Mouse (Mus musculus): ENCODE results near the gene Ldlrad3. TPM values are rescaled to one million over a fixed set of nuclear protein-coding genes. Genes with fewer than 3 reads are reported as not detected.

The Ldlrad3 gene
- polyA plus RNA-seq, 1 experiment from 2014 or later: 4.6 TPM

DNA sequence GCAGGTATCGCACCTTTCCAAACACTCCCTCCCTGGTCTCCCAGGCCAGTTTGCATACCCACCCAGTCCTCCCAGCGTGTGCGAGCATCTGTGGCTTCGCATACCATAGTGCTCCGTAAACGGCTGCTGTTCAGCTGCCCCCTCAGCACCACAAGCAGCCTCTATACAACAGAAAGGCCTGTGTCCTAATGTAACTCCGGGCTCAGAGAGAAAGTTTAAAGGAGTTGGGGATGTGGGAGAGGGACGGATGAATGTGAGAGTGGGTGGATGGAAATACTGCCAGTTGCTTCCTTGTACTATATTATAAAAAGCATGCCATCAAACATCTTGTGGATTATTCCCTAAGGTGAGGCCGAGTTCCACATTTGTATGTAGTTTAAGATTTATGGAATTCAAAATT, 59.0 kb downstream of the Ldlrad3 start:
- no peak overlapping the region for H3K4me3 ChIP-seq (ENCODE audit: low read depth, low read length)
- no peak overlapping the region for H3K9ac ChIP-seq (replicated peaks)
- TF ChIP-seq CTCF (IDR thresholded peaks at IDR 0.05; ENCODE audit: low read depth): no peak
- TF ChIP-seq EP300 (IDR thresholded peaks at IDR 0.05; ENCODE audit: low read depth): no peak
- H3K27me3 ChIP-seq (ENCODE audit: insufficient read depth, low read length): no peaks in the 10 kb centered on the region
- no peaks in the 10 kb centered on the region for H3K36me3 ChIP-seq (replicated peaks; ENCODE audit: insufficient read depth, low read length)
- DNase-seq (no peak), ATAC-seq (no peak)
- peaks cover 34% of the 10 kb centered on the region for H3K4me1 ChIP-seq (ENCODE audit: insufficient read depth)
- no peak overlapping the region for H3K4me2 ChIP-seq (ENCODE audit: low read depth, low read length)
- H3K9me3 ChIP-seq (ENCODE audit: low read length): no peaks in the 10 kb centered on the region
- H3K27ac ChIP-seq (ENCODE audit: low read depth): no peak overlapping the region
- 82% methylated on average over 9 of the region's 9 CpGs for WGBS (ENCODE audit: insufficient replicate concordance)

DNA sequence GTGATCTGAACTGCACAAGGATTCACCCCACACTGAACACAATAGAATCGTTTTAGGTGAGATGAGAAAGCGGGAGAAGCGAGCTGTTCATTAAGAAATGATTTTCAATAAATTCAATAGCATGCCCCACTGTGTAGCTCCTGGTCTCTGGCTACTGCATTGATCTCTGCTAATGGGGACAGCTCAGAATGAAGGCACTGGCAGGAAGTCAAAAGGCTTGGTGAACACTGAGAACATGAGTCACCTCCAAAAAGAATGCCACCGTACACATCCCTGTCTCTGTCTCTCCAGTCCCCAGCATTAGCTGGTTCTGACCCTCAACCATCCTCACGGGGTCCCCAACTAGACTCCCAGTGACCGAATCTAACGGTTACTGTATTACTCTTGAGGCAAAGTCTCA, 60.1 kb downstream of the Ldlrad3 start:
- Histone ChIP-seq H3K36me3 (replicated peaks; ENCODE audit: insufficient read depth, low read length) (no peaks in the 10 kb centered on the region), H3K27ac (ENCODE audit: low read depth) (no peak overlapping the region), H3K27me3 (ENCODE audit: insufficient read depth, low read length) (no peaks in the 10 kb centered on the region), H3K9ac (replicated peaks) (no peak overlapping the region), H3K4me1 (ENCODE audit: insufficient read depth) (peaks cover 28% of the 10 kb centered on the region), H3K9me3 (ENCODE audit: low read length) (no peaks in the 10 kb centered on the region), H3K4me3 (ENCODE audit: low read depth, low read length) (no peak overlapping the region), H3K4me2 (ENCODE audit: low read depth, low read length) (no peak overlapping the region)
- TF ChIP-seq CTCF (IDR thresholded peaks at IDR 0.05; ENCODE audit: low read depth) (no peak), EP300 (IDR thresholded peaks at IDR 0.05; ENCODE audit: low read depth) (no peak)
- 70% methylated on average over 7 of the region's 7 CpGs for WGBS (ENCODE audit: insufficient replicate concordance)
- DNase-seq (no peak), ATAC-seq (no peak)

DNA sequence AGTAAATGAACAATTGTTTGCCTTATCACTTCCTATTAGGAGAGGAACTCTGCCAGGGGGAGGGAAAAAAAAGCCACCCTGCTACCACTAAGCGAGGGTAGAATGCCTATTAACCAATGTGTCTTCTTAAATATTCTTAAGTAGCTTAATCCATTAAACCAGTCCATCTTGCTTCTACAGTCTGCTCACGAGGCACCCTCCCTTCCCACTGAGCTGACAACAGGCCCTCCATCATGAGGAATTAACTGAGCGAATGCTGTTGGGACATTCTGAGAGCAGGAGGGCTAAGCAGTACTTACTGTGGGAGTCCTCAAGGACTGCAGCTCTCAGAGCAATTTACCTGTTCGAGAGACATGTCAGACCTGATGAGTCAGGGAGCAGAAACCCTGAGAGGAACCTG, 61.1 kb downstream of the Ldlrad3 start:
- H3K4me2 ChIP-seq (ENCODE audit: low read depth, low read length): no peak overlapping the region
- peaks cover 28% of the 10 kb centered on the region for H3K4me1 ChIP-seq (ENCODE audit: insufficient read depth)
- H3K9me3 ChIP-seq (ENCODE audit: low read length): no peaks in the 10 kb centered on the region
- DNase-seq: no peak
- WGBS (ENCODE audit: insufficient replicate concordance): 72% methylated on average over 4 of the region's 4 CpGs
- H3K27me3 ChIP-seq (ENCODE audit: insufficient read depth, low read length): no peaks in the 10 kb centered on the region
- H3K9ac ChIP-seq (replicated peaks): no peak overlapping the region
- no peak overlapping the region for H3K27ac ChIP-seq (ENCODE audit: low read depth)
- no peaks in the 10 kb centered on the region for H3K36me3 ChIP-seq (replicated peaks; ENCODE audit: insufficient read depth, low read length)
- no peak for TF ChIP-seq CTCF (IDR thresholded peaks at IDR 0.05; ENCODE audit: low read depth)
- no peak for TF ChIP-seq EP300 (IDR thresholded peaks at IDR 0.05; ENCODE audit: low read depth)
- no peak overlapping the region for H3K4me3 ChIP-seq (ENCODE audit: low read depth, low read length)
- ATAC-seq: no peak

GRCm38 (mm10) chr2:102122146-102122515, 64.1 kb downstream of the Ldlrad3 start:
- H3K9ac ChIP-seq (replicated peaks): no peak overlapping the region
- no peaks in the 10 kb centered on the region for H3K9me3 ChIP-seq (ENCODE audit: low read length)
- H3K27me3 ChIP-seq (ENCODE audit: insufficient read depth, low read length): no peaks in the 10 kb centered on the region
- H3K27ac ChIP-seq (ENCODE audit: low read depth): no peak overlapping the region
- H3K4me3 ChIP-seq (ENCODE audit: low read depth, low read length): no peak overlapping the region
- no peak overlapping the region for H3K4me2 ChIP-seq (ENCODE audit: low read depth, low read length)
- no peak for DNase-seq
- peaks cover 12% of the 10 kb centered on the region for H3K4me1 ChIP-seq (ENCODE audit: insufficient read depth)
- WGBS (ENCODE audit: insufficient replicate concordance): 75% methylated on average over 1 of the region's 1 CpGs
- H3K36me3 ChIP-seq (replicated peaks; ENCODE audit: insufficient read depth, low read length): no peaks in the 10 kb centered on the region
- ATAC-seq: no peak
- TF ChIP-seq CTCF (IDR thresholded peaks at IDR 0.05; ENCODE audit: low read depth) (no peak), EP300 (IDR thresholded peaks at IDR 0.05; ENCODE audit: low read depth) (no peak)

DNA sequence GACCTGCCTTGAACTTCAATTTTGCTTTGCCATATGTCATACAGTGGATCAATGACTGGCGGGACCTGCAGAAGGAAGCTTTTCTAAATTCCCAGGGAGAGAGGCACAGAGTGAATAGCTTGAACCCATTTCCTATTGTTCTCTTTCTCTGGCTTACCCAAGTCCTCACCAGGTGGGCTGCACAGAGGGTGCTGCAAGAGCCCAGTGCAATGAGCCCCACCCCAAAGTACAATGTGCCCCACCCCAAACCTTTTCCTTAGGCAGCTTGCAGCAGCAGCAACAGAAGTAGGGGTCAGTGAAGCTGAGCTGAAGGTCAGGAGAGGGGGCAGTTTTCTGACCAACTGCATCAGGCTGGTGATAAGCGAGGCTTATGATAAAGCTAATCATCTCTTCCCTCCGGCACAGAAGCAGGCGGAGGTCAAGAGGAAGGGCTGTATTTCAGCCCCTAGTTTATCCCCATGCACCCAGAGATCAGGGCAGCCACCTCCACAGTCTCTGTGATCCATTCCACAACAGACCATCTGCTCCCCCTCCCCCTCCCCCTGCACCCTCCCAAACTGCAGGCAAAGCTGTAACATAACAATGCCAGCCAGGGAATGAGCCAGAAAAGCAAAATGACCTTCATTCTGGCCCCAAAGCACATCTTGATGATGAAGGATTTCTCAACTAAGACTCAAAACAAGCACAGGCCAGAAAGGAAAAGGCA, 64.6 kb downstream of the Ldlrad3 start:
- Histone ChIP-seq H3K9ac (replicated peaks) (no peak overlapping the region), H3K4me2 (ENCODE audit: low read depth, low read length) (no peak overlapping the region), H3K9me3 (ENCODE audit: low read length) (no peaks in the 10 kb centered on the region), H3K27ac (ENCODE audit: low read depth) (no peak overlapping the region), H3K27me3 (ENCODE audit: insufficient read depth, low read length) (no peaks in the 10 kb centered on the region), H3K4me1 (ENCODE audit: insufficient read depth) (peaks cover 12% of the 10 kb centered on the region), H3K4me3 (ENCODE audit: low read depth, low read length) (no peak overlapping the region), H3K36me3 (replicated peaks; ENCODE audit: insufficient read depth, low read length) (no peaks in the 10 kb centered on the region)
- ATAC-seq (no peak), DNase-seq (no peak)
- WGBS (ENCODE audit: insufficient replicate concordance): 63% methylated on average over 4 of the region's 4 CpGs
- TF ChIP-seq CTCF (IDR thresholded peaks at IDR 0.05; ENCODE audit: low read depth) (no peak), EP300 (IDR thresholded peaks at IDR 0.05; ENCODE audit: low read depth) (no peak)

GRCm38 (mm10) chr2:102119751-102120505, 66.3 kb downstream of the Ldlrad3 start:
- Histone ChIP-seq H3K4me1 (ENCODE audit: insufficient read depth) (peaks cover 6% of the 10 kb centered on the region), H3K36me3 (replicated peaks; ENCODE audit: insufficient read depth, low read length) (no peaks in the 10 kb centered on the region), H3K4me3 (ENCODE audit: low read depth, low read length) (no peak overlapping the region), H3K27ac (ENCODE audit: low read depth) (no peak overlapping the region), H3K9me3 (ENCODE audit: low read length) (no peaks in the 10 kb centered on the region), H3K27me3 (ENCODE audit: insufficient read depth, low read length) (no peaks in the 10 kb centered on the region), H3K4me2 (ENCODE audit: low read depth, low read length) (no peak overlapping the region), H3K9ac (replicated peaks) (no peak overlapping the region)
- ATAC-seq (no peak), DNase-seq (no peak)
- no peak for TF ChIP-seq EP300 (IDR thresholded peaks at IDR 0.05; ENCODE audit: low read depth)
- no peak for TF ChIP-seq CTCF (IDR thresholded peaks at IDR 0.05; ENCODE audit: low read depth)
- WGBS (ENCODE audit: insufficient replicate concordance): 71% methylated on average over 12 of the region's 12 CpGs

Measured in liver, postnatal 0 days (tissue).